Mouse (Mus musculus) midbrain, embryonic 16.5 days (tissue): ENCODE results near the gene Map3k11. TPM values are rescaled to one million over a fixed set of nuclear protein-coding genes. Genes with fewer than 3 reads are reported as not detected.

Source experiments
- ATAC-seq: fragments of 200-750 bp; cut with Nextera tagmentation; 2 replicates; pipeline ENCODE4 v1.8.0; 2017; ENCODE audit warnings: moderate TSS enrichment
- H3K27ac ChIP-seq: fragments of 300-500 bp; sonication (generic); 2 replicates; pipeline ENCODE4 v1.5.1; 2014; ENCODE audit warnings: mild to moderate bottlenecking, low read length, mixed read lengths
- H3K27me3 ChIP-seq: fragments of 300-500 bp; sonication (generic); 2 replicates; pipeline ENCODE4 v1.6.1; 2014; ENCODE audit warnings: low read depth, low read length, mixed read lengths; ENCODE audit not compliant: control insufficient read depth, insufficient read depth
- H3K36me3 ChIP-seq: fragments of 300-500 bp; sonication (generic); 2 replicates; pipeline ENCODE4 v1.6.1; 2014; ENCODE audit warnings: mild to moderate bottlenecking, low read length, moderate library complexity, mixed read lengths; ENCODE audit not compliant: control insufficient read depth, insufficient read depth
- H3K4me1 ChIP-seq: fragments of 300-500 bp; sonication (generic); 2 replicates; pipeline ENCODE4 v1.6.1; 2014; ENCODE audit warnings: mild to moderate bottlenecking, low read length, mixed read lengths; ENCODE audit not compliant: control insufficient read depth, insufficient read depth
- H3K4me2 ChIP-seq: fragments of 300-500 bp; sonication (generic); 2 replicates; pipeline ENCODE4 v1.6.1; 2014; ENCODE audit warnings: mild to moderate bottlenecking, low read length, mixed read lengths
- H3K4me3 ChIP-seq: fragments of 300-500 bp; sonication (generic); 2 replicates; pipeline ENCODE4 v1.5.1; 2014; ENCODE audit warnings: low read depth, mild to moderate bottlenecking, low read length, moderate library complexity, mixed read lengths
- H3K9ac ChIP-seq: fragments of 300-500 bp; sonication (generic); 2 replicates; pipeline ENCODE4 v1.6.1; 2014; ENCODE audit warnings: low read depth, low read length, mixed read lengths
- H3K9me3 ChIP-seq: fragments of 300-500 bp; sonication (generic); replicated peaks from 2 replicates; pipeline ENCODE4 v1.6.1; 2014; ENCODE audit warnings: mild to moderate bottlenecking, low read length, mixed read lengths; ENCODE audit not compliant: control insufficient read depth, poor library complexity, severe bottlenecking
- WGBS: fragments of 180-500 bp; shearing (Covaris S2); extraction: QIAGEN DNeasy Blood & Tissue Kit; methylation state at CpG from one replicate; pipeline ENCODE4 v1.1.7; 2014; 5-methylcytosine and 5-hydroxymethylcytosine counted together
- polyA plus RNA-seq: library from polyadenylated mRNA; unstranded; fragments of >200 nt; fragmentation: Nextera tagmentation; extraction: Ambion mirVana; gene quantifications from 2 replicates; pipeline ENCODE4 v1.2.1, GENCODE M21; 2015

Map3k11 gene
- polyA plus RNA-seq, 1 experiment from 2014 or later = 9.5 TPM

DNA sequence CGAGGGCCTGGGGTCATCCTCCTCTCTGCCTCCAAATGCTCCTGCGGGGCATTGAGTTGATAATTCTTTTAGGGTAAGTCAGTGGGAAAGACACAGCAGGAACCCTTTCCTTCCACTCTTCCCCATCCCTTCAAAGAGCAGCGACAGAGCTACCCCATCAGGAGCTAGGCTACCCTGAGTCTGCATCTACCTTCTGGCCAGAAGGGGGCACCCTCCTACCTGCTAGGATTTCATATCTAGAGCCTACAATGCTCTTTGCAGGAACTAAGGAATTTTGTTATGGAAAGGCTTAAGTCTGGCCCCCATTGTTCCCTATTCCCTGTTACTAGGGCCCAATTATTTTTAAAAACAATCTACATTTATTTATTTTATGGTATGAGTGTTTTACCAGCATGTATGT is 22.7 kb downstream of the Map3k11 start:
- H3K36me3 ChIP-seq = peaks cover 15% of the 10 kb centered on the region

DNA sequence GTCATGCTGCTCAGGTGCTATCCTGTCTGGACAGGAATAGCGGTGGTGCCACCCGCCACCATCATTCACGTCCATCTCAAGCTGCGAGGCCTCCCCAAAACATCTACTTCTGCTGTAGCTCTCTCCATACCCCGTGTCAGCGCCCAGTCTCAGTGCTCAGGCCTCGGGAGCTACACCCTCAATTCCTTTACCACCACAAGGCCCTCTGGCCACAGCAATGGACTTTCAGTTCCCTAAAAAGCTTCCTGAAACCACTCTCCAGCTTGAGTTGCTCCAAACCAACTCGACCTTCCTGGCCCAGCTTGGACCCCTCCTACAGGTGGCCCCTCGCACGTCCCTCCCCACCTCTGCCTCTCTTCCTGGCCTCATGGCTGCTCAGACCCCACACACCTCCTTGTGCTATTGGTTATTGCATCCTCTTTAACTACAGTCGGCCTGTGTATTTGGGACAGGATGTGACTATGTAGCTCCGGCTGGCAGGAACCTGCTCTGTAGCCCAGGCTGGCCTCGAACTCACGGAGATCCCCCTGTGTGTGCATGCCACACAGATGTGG is 23.4 kb downstream of the Map3k11 start:
- H3K4me2 ChIP-seq = no peak overlapping the region
- no peaks in the 10 kb centered on the region for H3K27me3 ChIP-seq
- no peaks in the 10 kb centered on the region for H3K9me3 ChIP-seq
- 93% methylated on average over 14 of the region's 14 CpGs for WGBS
- H3K36me3 ChIP-seq = peaks cover 13% of the 10 kb centered on the region
- H3K4me3 ChIP-seq = no peak overlapping the region
- peaks cover 19% of the 10 kb centered on the region for H3K4me1 ChIP-seq
- H3K27ac ChIP-seq = no peak overlapping the region
- no peak overlapping the region for H3K9ac ChIP-seq
- no peak for ATAC-seq

More for the DNA sequence above, 22.7 kb downstream of the Map3k11 start:
- peaks cover 12% of the 10 kb centered on the region; the same call in 1 of the 2 replicates for H3K4me1 ChIP-seq
- H3K4me2 ChIP-seq = no peak overlapping the region
- H3K9ac ChIP-seq = no peak overlapping the region
- no peak overlapping the region for H3K27ac ChIP-seq
- 4% methylated on average over 3 of the region's 3 CpGs for WGBS
- no peak for ATAC-seq
- H3K4me3 ChIP-seq = no peak overlapping the region
- no peaks in the 10 kb centered on the region for H3K9me3 ChIP-seq
- no peaks in the 10 kb centered on the region for H3K27me3 ChIP-seq

DNA sequence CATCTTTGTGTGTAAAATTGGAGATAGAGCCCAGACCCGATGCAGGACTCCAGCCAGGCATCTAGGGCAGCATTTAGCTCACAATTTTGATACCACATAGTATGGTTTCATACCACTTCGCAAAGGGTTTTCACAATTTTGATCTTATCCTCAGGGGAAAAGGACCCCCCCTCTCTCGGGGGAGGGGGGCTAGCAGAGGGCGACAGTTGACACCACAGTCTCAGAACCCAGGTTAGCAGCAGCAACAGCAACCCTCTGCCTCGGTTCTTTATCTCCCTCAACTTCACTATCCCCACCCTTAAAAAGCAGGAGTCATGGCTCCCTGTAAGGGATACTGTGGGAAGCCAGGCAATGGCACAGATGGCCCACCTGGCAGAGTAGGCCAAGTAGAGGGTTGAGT is 24.7 kb downstream of the Map3k11 start:
- peaks cover 13% of the 10 kb centered on the region for H3K36me3 ChIP-seq
- 83% methylated on average over 5 of the region's 5 CpGs for WGBS
- H3K4me1 ChIP-seq = peaks cover 23% of the 10 kb centered on the region
- H3K4me2 ChIP-seq = peak overlapping the region; percentile 35
- ATAC-seq = no peak
- no peak overlapping the region for H3K27ac ChIP-seq
- no peaks in the 10 kb centered on the region for H3K9me3 ChIP-seq
- no peaks in the 10 kb centered on the region for H3K27me3 ChIP-seq
- H3K9ac ChIP-seq = no peak overlapping the region
- H3K4me3 ChIP-seq = no peak overlapping the region

DNA sequence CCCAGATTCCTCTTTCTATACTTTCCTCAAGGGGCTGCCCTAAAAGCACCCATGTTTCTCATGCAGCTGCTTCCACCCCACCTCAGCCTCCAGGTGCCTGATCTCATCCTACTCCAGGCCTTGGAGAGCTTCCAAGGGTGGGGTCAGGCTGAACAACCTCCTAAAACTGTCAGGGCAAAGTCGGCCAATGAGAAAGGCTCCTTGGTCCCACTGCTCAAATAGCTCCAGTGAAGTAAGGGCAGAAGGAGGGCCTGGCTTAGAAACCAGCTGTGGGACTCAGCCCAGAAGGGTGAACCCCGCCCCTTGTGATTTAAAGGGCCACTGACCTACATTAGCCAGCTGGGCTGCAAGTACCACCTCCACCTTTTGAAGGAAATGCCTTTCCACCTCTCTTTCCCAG is 25.2 kb downstream of the Map3k11 start:
- Histone ChIP-seq H3K9me3 (no peaks in the 10 kb centered on the region), H3K36me3 (peaks cover 8% of the 10 kb centered on the region), H3K9ac (no peak overlapping the region), H3K4me1 (peaks cover 23% of the 10 kb centered on the region), H3K27me3 (no peaks in the 10 kb centered on the region), H3K4me3 (peak overlapping the region; percentile 2; the same call in 1 of the 2 replicates), H3K4me2 (peak overlapping the region; percentile 35), H3K27ac (no peak overlapping the region)
- WGBS = 23% methylated on average over 2 of the region's 2 CpGs
- no peak for ATAC-seq

DNA sequence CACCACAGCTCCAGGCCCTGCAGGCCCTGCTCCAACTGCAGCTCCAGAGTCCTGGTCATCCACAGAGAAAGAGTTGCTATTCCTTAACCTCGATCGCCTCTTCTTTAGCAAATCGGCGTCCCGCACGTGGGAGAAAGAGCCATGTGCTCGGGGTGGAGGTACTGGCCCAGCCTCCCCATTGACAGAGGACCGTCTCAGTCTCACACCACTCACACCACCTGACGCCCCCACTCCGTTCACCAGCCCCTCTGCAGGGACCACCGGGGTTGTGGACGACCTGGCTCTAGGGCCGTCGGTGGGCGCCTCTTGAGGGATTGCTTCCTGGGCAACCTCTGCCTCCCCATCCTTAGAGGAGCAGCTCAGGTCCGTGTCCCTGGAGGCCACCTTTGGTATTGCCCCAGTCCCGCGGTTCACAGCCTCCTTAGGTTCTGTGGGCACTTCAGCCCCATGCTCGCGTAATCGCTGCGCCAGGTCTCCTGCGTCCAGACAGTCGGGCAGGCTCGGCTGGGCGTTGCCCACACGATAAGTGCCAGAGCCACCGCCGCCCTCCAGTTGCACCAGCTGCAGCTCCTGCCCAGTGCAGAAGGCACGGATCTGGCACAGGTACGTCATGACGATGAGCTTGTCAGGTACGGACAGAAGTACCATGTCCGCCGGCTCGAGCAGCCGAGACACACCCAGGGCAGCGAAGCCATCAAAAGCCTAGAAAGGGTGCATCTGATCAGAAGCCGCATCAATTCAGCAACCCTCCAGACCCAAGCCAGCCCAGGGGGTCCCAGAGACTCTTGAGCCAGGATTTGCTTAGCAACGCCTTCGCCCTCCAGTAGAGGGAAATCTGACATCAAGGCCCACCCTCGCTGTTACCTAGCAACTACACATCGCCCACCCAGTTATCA is 27.5 kb downstream of the Map3k11 start:
- Histone ChIP-seq H3K9ac (peak overlapping the region; percentile 60), H3K9me3 (no peaks in the 10 kb centered on the region), H3K4me1 (peaks cover 23% of the 10 kb centered on the region), H3K27ac (peak overlapping the region; percentile 61), H3K36me3 (peaks cover 9% of the 10 kb centered on the region), H3K27me3 (no peaks in the 10 kb centered on the region), H3K4me2 (peak overlapping the region; percentile 52), H3K4me3 (peak overlapping the region; percentile 40)
- 17% methylated on average over 43 of the region's 43 CpGs for WGBS
- peak; percentile 74 for ATAC-seq

DNA sequence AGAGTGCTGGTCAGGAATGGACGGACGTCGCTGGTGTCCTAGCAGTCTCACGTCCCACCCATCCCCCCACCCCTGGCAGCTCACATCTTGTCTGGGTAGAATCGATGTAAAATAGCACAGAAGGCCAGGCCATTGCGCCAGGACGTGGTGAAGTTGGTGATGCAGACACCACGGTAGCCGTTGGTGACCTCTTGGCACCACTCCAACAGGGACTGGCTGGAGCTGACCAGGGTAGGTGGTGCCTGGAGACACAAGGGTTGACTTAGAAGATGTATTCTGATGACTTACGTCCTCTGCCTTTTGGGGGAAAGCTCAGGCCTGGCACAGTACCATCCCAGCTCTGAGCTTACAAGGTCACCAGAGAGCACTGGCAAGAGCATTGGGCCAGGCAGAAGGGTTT is 28.4 kb downstream of the Map3k11 start:
- Histone ChIP-seq H3K9ac (peak overlapping the region; percentile 60; the same call in 1 of the 2 replicates), H3K27ac (peak overlapping the region; percentile 48), H3K9me3 (no peaks in the 10 kb centered on the region), H3K36me3 (peaks cover 14% of the 10 kb centered on the region), H3K4me2 (peak overlapping the region; percentile 52), H3K27me3 (no peaks in the 10 kb centered on the region), H3K4me1 (peaks cover 23% of the 10 kb centered on the region), H3K4me3 (no peak overlapping the region)
- 49% methylated on average over 10 of the region's 10 CpGs for WGBS
- no peak for ATAC-seq

DNA sequence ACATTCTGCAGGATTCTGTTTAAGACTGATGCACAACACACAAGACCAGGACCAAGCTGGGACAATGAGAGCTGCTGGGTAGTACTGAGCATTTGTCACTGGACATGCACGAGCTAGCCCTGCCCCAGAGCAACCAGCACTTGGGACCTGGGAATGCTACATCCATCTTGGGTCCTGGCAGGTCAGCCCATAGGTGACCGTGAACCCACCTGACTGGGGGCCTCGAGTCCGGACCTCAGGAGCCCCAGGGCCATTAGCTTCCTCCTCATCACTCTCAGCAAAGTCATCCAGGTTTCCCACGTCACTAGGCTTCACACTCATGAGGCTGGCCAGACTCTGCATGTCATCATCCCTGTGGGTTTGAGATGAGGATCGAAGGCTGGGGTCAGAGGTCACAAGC is 32.7 kb downstream of the Map3k11 start:
- no peak overlapping the region for H3K4me2 ChIP-seq
- H3K36me3 ChIP-seq = peaks cover 14% of the 10 kb centered on the region
- no peak overlapping the region for H3K9ac ChIP-seq
- no peaks in the 10 kb centered on the region for H3K27me3 ChIP-seq
- no peaks in the 10 kb centered on the region for H3K9me3 ChIP-seq
- ATAC-seq = no peak
- WGBS = 92% methylated on average over 6 of the region's 6 CpGs
- no peak overlapping the region for H3K4me3 ChIP-seq
- no peak overlapping the region for H3K27ac ChIP-seq
- peaks cover 25% of the 10 kb centered on the region for H3K4me1 ChIP-seq

DNA sequence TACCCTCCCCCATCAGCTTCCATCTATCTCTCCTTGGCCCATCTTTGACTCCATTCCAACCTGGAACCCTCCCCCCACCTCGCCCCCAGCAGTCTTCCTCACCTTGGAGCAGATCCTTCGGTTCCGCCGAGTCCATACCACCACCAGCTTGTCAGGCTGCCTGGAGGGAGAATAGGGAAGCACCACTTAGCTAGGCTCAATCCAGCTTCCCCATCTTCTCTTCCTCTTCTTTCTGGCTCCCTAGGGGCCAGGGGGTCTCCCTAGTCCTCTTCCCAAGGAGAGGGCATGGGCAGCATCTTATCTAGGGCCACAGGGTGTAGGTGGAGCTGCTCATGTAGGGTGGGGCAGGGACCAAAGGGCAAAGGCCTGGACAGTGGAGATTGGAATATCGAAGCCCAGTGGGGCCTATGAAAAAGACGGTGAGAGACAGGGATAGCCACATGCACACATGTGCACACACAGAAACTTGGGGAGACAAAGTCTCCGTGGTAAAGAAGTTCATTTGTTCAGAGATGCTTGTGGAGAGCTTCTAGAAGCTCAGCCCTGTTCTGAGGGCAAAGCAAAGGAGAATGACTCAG is 34.4 kb downstream of the Map3k11 start:
- H3K36me3 ChIP-seq = peaks cover 14% of the 10 kb centered on the region

More for the DNA sequence above, 34.4 kb downstream of the Map3k11 start:
- H3K9ac ChIP-seq = no peak overlapping the region
- peaks cover 30% of the 10 kb centered on the region for H3K4me1 ChIP-seq
- H3K27ac ChIP-seq = no peak overlapping the region
- no peaks in the 10 kb centered on the region for H3K27me3 ChIP-seq
- H3K4me2 ChIP-seq = no peak overlapping the region
- no peaks in the 10 kb centered on the region for H3K9me3 ChIP-seq
- 92% methylated on average over 7 of the region's 7 CpGs for WGBS
- no peak overlapping the region for H3K4me3 ChIP-seq
- ATAC-seq = no peak
